Mouse (Mus musculus) heart, postnatal 0 days (tissue): ENCODE data around the gene Kat2a. TPM values are rescaled to one million over a fixed set of nuclear protein-coding genes. Genes with fewer than 3 reads are reported as not detected.

Experiments used
- ATAC-seq: fragments of 200-750 bp; cut with Nextera tagmentation; 2 replicates; pipeline ENCODE4 v1.8.0; 2017; ENCODE audit warnings: low read depth, moderate number of reproducible peaks, moderate library complexity; ENCODE audit not compliant: insufficient read depth
- DNase-seq: peaks from one replicate; pipeline ENCODE4 v3.0.0-alpha.2; 2016; ENCODE audit warnings: low spot score
- H3K27ac ChIP-seq: fragments of 300-500 bp; sonication (generic); 2 replicates; pipeline ENCODE4 v1.5.1; 2014; ENCODE audit warnings: low read depth, mild to moderate bottlenecking
- H3K27me3 ChIP-seq: fragments of 300-500 bp; sonication (generic); 2 replicates; pipeline ENCODE4 v1.6.1; 2014; ENCODE audit warnings: low read length, mixed read lengths; ENCODE audit not compliant: control insufficient read depth, insufficient read depth
- H3K36me3 ChIP-seq: fragments of 300-500 bp; sonication (generic); replicated peaks from 2 replicates; pipeline ENCODE4 v1.6.1; 2014; ENCODE audit warnings: low read length, mixed read lengths; ENCODE audit not compliant: control insufficient read depth, insufficient read depth
- H3K4me1 ChIP-seq: fragments of 300-500 bp; sonication (generic); 2 replicates; pipeline ENCODE4 v1.6.1; 2014; ENCODE audit warnings: antibody characterized with exemption; ENCODE audit not compliant: control insufficient read depth, insufficient read depth
- H3K4me2 ChIP-seq: fragments of 300-500 bp; sonication (generic); 2 replicates; pipeline ENCODE4 v1.6.1; 2014; ENCODE audit warnings: low read depth, mild to moderate bottlenecking, low read length, moderate library complexity
- H3K4me3 ChIP-seq: fragments of 300-500 bp; sonication (generic); 2 replicates; pipeline ENCODE4 v1.5.1; 2014; ENCODE audit warnings: low read depth, low read length
- H3K9ac ChIP-seq: fragments of 300-500 bp; sonication (generic); replicated peaks from 2 replicates; pipeline ENCODE4 v1.6.1; 2014; ENCODE audit warnings: low read depth, low read length, mixed read lengths
- H3K9me3 ChIP-seq: fragments of 300-500 bp; sonication (generic); replicated peaks from 2 replicates; pipeline ENCODE4 v1.6.1; 2016; ENCODE audit warnings: low read length; ENCODE audit not compliant: control insufficient read depth
- CTCF ChIP-seq: IDR thresholded peaks from 2 replicates; pipeline ENCODE4 v1.5.1; 2016; ENCODE audit warnings: antibody characterized with exemption, control low read depth, low read depth
- EP300 ChIP-seq: IDR thresholded peaks from 2 replicates; pipeline ENCODE4 v1.6.1; 2016; ENCODE audit warnings: antibody characterized with exemption, low read depth
- WGBS: fragments of 180-500 bp; shearing (Covaris S2); extraction: QIAGEN DNeasy Blood & Tissue Kit; methylation state at CpG from one replicate; pipeline ENCODE4 v1.1.7; 2014; 5-methylcytosine and 5-hydroxymethylcytosine counted together
- polyA plus RNA-seq: library from polyadenylated mRNA; unstranded; fragments of >200 nt; fragmentation: Nextera tagmentation; extraction: Ambion mirVana; gene quantifications from 2 replicates; pipeline ENCODE4 v1.2.1, GENCODE M21; 2015
- total RNA-seq: library from RNA; depleted of rRNA; stranded (reverse); fragments of >200 nt; gene quantifications from 2 replicates; pipeline ENCODE4 v1.2.3, GENCODE M21; 2014; ENCODE audit warnings: low replicate concordance

Kat2a gene
- total and polyA plus RNA-seq, 2 experiments from 2014 or later: 15.2 to 15.8 TPM

DNA sequence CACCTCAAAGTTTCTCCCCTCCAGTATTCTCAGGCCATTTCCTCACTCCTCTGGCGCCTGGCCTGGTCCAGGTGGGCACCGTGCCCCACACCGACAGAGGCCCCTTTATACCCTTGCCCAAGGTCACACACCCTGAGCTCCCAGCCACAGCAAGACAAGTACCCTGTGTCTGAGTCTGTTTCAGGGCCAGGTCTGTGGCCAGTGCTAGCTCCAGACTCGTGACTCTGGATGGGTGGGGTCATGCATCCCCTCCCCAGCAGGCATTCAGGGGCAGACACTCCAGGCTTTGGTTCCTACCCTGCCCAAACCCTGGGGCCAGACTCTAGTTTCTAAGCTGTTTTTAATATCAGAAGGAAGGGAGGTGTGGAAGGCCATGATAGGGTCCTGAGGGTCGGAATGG is 30.4 kb downstream of the Kat2a start:
- DNase-seq: no peak
- no peak for ATAC-seq
- Histone ChIP-seq H3K27ac (no peak overlapping the region), H3K36me3 (no peaks in the 10 kb centered on the region), H3K9ac (no peak overlapping the region), H3K9me3 (no peaks in the 10 kb centered on the region), H3K4me3 (no peak overlapping the region), H3K4me2 (no peak overlapping the region), H3K27me3 (0 out of 2 replicates have a peak, but pooled peaks cover 4% of the 10 kb centered on the region), H3K4me1 (no peaks in the 10 kb centered on the region)
- WGBS: 61% methylated on average over 5 of the region's 5 CpGs
- TF ChIP-seq CTCF: no peak
- no peak for TF ChIP-seq EP300

- TF ChIP-seq CTCF: no peak
- no peak for TF ChIP-seq EP300
- no peak for DNase-seq
- Histone ChIP-seq H3K27ac (no peak overlapping the region), H3K9ac (no peak overlapping the region), H3K4me2 (no peak overlapping the region), H3K27me3 (no peaks in the 10 kb centered on the region), H3K4me1 (no peaks in the 10 kb centered on the region), H3K4me3 (no peak overlapping the region), H3K36me3 (no peaks in the 10 kb centered on the region), H3K9me3 (no peaks in the 10 kb centered on the region)
- WGBS: 42% methylated on average over 7 of the region's 7 CpGs
- no peak for ATAC-seq
These were observed 34.5 kb downstream of the Kat2a start for GRCm38 (mm10) chr11:100677810-100678209.

DNA sequence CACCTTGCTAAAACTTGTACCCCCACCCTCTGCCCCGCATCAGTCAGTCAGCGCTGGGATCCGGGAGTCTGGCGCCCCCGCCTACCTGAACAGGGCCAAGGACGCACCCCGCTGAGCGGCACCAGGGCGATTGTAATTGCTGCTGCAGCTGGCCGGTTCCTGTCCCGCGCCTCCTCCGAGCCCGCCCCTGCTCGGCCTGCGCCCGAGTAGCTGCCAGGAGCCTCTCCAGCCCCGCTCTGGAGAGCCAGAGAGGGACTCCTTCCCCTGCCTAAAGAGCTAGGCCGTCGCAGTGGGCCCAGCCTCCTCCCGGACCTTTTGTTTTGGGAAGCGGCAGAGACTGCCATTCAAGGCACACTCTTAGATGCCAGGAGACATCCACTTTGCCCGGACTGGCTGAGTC is 39.1 kb downstream of the Kat2a start:
- Histone ChIP-seq H3K27me3 (no peaks in the 10 kb centered on the region), H3K36me3 (no peaks in the 10 kb centered on the region), H3K27ac (no peak overlapping the region), H3K9ac (0 out of 2 replicates have a peak overlapping the region, but pooled peaks have one; percentile 20), H3K4me2 (peak overlapping the region; percentile 44), H3K9me3 (no peaks in the 10 kb centered on the region), H3K4me1 (no peaks in the 10 kb centered on the region), H3K4me3 (peak overlapping the region; percentile 11)
- TF ChIP-seq EP300: no peak
- TF ChIP-seq CTCF: no peak
- 10% methylated on average over 23 of the region's 23 CpGs for WGBS
- DNase-seq (no peak), ATAC-seq (peak; percentile 51; the same call in 1 of the 2 replicates)

DNA sequence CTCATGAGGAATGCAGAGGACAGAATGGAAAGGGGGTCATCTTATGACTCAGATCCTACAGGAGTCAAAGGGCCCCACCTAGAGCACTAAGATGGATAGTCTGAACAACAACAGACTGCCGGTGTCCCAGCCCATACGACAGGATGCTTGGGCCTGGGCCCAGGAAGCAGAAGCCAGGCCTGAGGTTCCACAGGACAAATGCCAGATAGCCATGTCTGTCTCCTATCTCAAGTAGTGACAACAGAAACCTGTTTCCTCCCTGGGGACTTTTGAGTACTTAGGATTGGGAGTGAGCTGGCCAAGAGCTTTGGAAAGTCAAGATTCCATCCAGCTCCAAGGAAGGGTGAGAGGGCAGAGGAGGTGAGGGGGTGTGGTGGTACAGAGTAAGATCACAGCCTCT is 40.3 kb downstream of the Kat2a start:
- ATAC-seq (peak; percentile 41; the same call in 1 of the 2 replicates), DNase-seq (peak; percentile 51)
- no peaks in the 10 kb centered on the region for H3K36me3 ChIP-seq
- no peak overlapping the region for H3K4me3 ChIP-seq
- H3K4me2 ChIP-seq: no peak overlapping the region
- TF ChIP-seq EP300 (no peak), CTCF (no peak)
- H3K9ac ChIP-seq: no peak overlapping the region
- WGBS: 17% methylated on average over 2 of the region's 2 CpGs
- no peak overlapping the region for H3K27ac ChIP-seq
- H3K9me3 ChIP-seq: no peaks in the 10 kb centered on the region
- no peaks in the 10 kb centered on the region for H3K27me3 ChIP-seq
- H3K4me1 ChIP-seq: no peaks in the 10 kb centered on the region

GRCm38 (mm10) chr11:100671049-100671448 is 41.2 kb downstream of the Kat2a start:
- no peak for DNase-seq
- Histone ChIP-seq H3K27ac (no peak overlapping the region), H3K4me3 (no peak overlapping the region), H3K27me3 (no peaks in the 10 kb centered on the region), H3K9me3 (no peaks in the 10 kb centered on the region), H3K36me3 (no peaks in the 10 kb centered on the region), H3K4me2 (no peak overlapping the region), H3K4me1 (no peaks in the 10 kb centered on the region), H3K9ac (no peak overlapping the region)
- no peak for TF ChIP-seq EP300
- no peak for TF ChIP-seq CTCF
- ATAC-seq: no peak
- WGBS: 76% methylated on average over 1 of the region's 1 CpGs

DNA sequence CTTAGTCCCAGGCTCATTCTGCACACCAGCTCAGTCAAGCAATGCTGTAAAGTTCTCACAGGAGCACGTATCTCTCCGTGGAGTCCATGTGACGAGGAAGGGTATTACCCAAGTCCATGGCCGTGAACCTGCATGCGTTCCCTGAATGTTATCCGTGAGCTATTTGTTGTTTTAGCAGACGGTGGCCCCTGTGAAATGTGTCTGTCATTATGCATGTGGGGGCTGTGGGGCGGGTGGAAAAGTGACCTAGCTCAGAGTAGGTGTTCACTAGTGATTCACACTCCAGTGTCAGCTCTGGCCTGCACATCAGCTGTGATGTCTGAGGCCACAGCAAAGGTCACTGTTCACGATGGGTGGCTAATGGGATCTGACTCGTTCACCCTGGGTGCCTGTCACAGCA is 52.5 kb downstream of the Kat2a start:
- Histone ChIP-seq H3K4me1 (peaks cover 5% of the 10 kb centered on the region; the same call in 1 of the 2 replicates), H3K27me3 (no peaks in the 10 kb centered on the region), H3K4me3 (no peak overlapping the region), H3K9ac (no peak overlapping the region), H3K36me3 (no peaks in the 10 kb centered on the region), H3K9me3 (no peaks in the 10 kb centered on the region), H3K27ac (no peak overlapping the region), H3K4me2 (no peak overlapping the region)
- TF ChIP-seq CTCF (no peak), EP300 (no peak)
- ATAC-seq (no peak), DNase-seq (no peak)
- WGBS: 63% methylated on average over 10 of the region's 10 CpGs
